Mouse (Mus musculus): ENCODE results near the gene Mcf2l. TPM values are rescaled to one million over a fixed set of nuclear protein-coding genes. Genes with fewer than 3 reads are reported as not detected.

The Mcf2l gene
- total and polyA plus RNA-seq, 3 experiments: 0.49 TPM; not detected in 2

- H3K27me3 ChIP-seq (ENCODE audit: insufficient read depth, low read length): peaks cover 14% of the 10 kb centered on the region; the same call in 1 of the 2 replicates
- DNase-seq (ENCODE audit: low spot score): no peak
- no peak overlapping the region for H3K4me3 ChIP-seq (ENCODE audit: low read depth, low read length)
- no peaks in the 10 kb centered on the region for H3K36me3 ChIP-seq (replicated peaks)
- TF ChIP-seq POLR2AphosphoS5 (IDR thresholded peaks at IDR 0.05; ENCODE audit: insufficient replicate concordance, low read depth, low read length) (no peak), TAL1 (conservative IDR thresholded peaks at IDR 0.05; ENCODE audit: low read depth, low read length) (no peak), CTCF (IDR thresholded peaks at IDR 0.05; ENCODE audit: low read depth, low read length) (no peak)
- no peak for ATAC-seq (ENCODE audit: extremely low read depth, insufficient number of reproducible peaks, low FRiP score, poor library complexity, severe bottlenecking)
- H3K9me3 ChIP-seq (replicated peaks): no peaks in the 10 kb centered on the region
- H3K4me1 ChIP-seq (ENCODE audit: insufficient read depth, low read depth, low read length): no peaks in the 10 kb centered on the region
Observed at GRCm38 (mm10) chr8:12931426-12931825, 57.8 kb downstream of the Mcf2l start.

DNA sequence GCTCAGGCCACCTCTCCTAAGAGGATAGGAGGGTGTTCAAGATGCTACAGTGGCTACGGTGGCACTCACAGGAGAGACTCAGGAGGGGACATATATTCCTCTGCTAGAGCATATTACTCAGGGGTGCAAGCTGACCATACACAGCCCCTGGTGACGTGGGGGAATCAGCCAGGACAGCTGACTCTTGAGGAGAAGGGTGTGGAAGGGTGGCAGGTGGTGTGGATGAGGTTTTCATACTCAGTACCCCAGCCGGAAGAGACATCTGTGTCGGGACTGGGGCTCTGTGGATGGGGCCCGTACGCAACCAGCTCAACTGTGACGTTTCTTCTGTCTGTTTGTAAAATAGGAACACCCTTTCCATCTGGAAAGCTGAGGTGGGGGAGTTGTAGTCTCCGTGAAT, 58.9 kb downstream of the Mcf2l start:
- no peak for DNase-seq (ENCODE audit: low spot score)
- Histone ChIP-seq H3K36me3 (replicated peaks) (no peaks in the 10 kb centered on the region), H3K9me3 (replicated peaks) (no peaks in the 10 kb centered on the region), H3K4me3 (ENCODE audit: low read depth, low read length) (no peak overlapping the region), H3K27me3 (ENCODE audit: insufficient read depth, low read length) (peaks cover 18% of the 10 kb centered on the region; the same call in 1 of the 2 replicates), H3K4me1 (ENCODE audit: insufficient read depth, low read depth, low read length) (peaks cover 2% of the 10 kb centered on the region; the same call in 1 of the 2 replicates)
- TF ChIP-seq TAL1 (conservative IDR thresholded peaks at IDR 0.05; ENCODE audit: low read depth, low read length) (no peak), GATA2 (IDR thresholded peaks at IDR 0.05; ENCODE audit: borderline replicate concordance, low read depth, low read length) (no peak), POLR2AphosphoS5 (IDR thresholded peaks at IDR 0.05; ENCODE audit: insufficient replicate concordance, low read depth, low read length) (no peak), CTCF (IDR thresholded peaks at IDR 0.05; ENCODE audit: low read depth, low read length) (no peak), GATA1 (IDR thresholded peaks at IDR 0.05; ENCODE audit: borderline replicate concordance, low read length) (no peak)
- no peak for ATAC-seq (ENCODE audit: extremely low read depth, insufficient number of reproducible peaks, low FRiP score, poor library complexity, severe bottlenecking)

DNA sequence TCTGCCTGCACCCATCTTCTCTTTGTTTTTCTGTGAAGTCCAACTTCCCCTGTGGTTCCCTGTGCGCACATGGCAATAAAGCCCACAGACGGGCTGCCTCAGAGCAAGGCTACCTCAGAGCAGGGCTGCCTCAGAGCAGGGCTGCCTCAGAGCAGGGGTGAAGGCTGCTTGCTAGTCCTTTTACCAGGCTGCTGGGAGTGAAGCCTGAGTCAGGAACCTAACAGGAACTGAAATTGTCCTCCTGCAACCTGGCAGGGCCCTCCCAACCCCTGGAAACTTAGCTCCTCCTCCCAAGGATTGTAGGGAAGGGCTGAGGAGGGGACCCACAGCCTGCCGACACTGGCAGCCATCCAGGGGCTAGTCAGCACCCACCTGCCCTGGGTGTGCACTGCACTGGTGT, 60.2 kb downstream of the Mcf2l start:
- H3K36me3 ChIP-seq (replicated peaks): no peaks in the 10 kb centered on the region
- ATAC-seq (ENCODE audit: extremely low read depth, insufficient number of reproducible peaks, low FRiP score, poor library complexity, severe bottlenecking) (no peak), DNase-seq (ENCODE audit: low spot score) (no peak)
- no peak overlapping the region for H3K4me3 ChIP-seq (ENCODE audit: low read depth, low read length)
- peaks cover 16% of the 10 kb centered on the region; the same call in 1 of the 2 replicates for H3K27me3 ChIP-seq (ENCODE audit: insufficient read depth, low read length)
- TF ChIP-seq GATA1 (IDR thresholded peaks at IDR 0.05; ENCODE audit: borderline replicate concordance, low read length): no peak
- no peak for TF ChIP-seq GATA2 (IDR thresholded peaks at IDR 0.05; ENCODE audit: borderline replicate concordance, low read depth, low read length)
- TF ChIP-seq TAL1 (conservative IDR thresholded peaks at IDR 0.05; ENCODE audit: low read depth, low read length): no peak
- TF ChIP-seq CTCF (IDR thresholded peaks at IDR 0.05; ENCODE audit: low read depth, low read length): no peak
- TF ChIP-seq POLR2AphosphoS5 (IDR thresholded peaks at IDR 0.05; ENCODE audit: insufficient replicate concordance, low read depth, low read length): no peak
- H3K9me3 ChIP-seq (replicated peaks): no peaks in the 10 kb centered on the region
- peaks cover 2% of the 10 kb centered on the region; the same call in 1 of the 2 replicates for H3K4me1 ChIP-seq (ENCODE audit: insufficient read depth, low read depth, low read length)

GRCm38 (mm10) chr8:12934453-12935043, 60.9 kb downstream of the Mcf2l start:
- H3K4me1 ChIP-seq (ENCODE audit: insufficient read depth, low read depth, low read length): peaks cover 2% of the 10 kb centered on the region; the same call in 1 of the 2 replicates
- ATAC-seq (ENCODE audit: extremely low read depth, insufficient number of reproducible peaks, low FRiP score, poor library complexity, severe bottlenecking): no peak
- H3K4me3 ChIP-seq (ENCODE audit: low read depth, low read length): no peak overlapping the region
- H3K9me3 ChIP-seq (replicated peaks): no peaks in the 10 kb centered on the region
- TF ChIP-seq POLR2AphosphoS5 (IDR thresholded peaks at IDR 0.05; ENCODE audit: insufficient replicate concordance, low read depth, low read length): no peak
- no peak for TF ChIP-seq GATA1 (IDR thresholded peaks at IDR 0.05; ENCODE audit: borderline replicate concordance, low read length)
- TF ChIP-seq GATA2 (IDR thresholded peaks at IDR 0.05; ENCODE audit: borderline replicate concordance, low read depth, low read length): no peak
- no peak for TF ChIP-seq TAL1 (conservative IDR thresholded peaks at IDR 0.05; ENCODE audit: low read depth, low read length)
- TF ChIP-seq CTCF (IDR thresholded peaks at IDR 0.05; ENCODE audit: low read depth, low read length): no peak
- no peak for DNase-seq (ENCODE audit: low spot score)
- peaks cover 16% of the 10 kb centered on the region; the same call in 1 of the 2 replicates for H3K27me3 ChIP-seq (ENCODE audit: insufficient read depth, low read length)
- no peaks in the 10 kb centered on the region for H3K36me3 ChIP-seq (replicated peaks)

- TF ChIP-seq GATA2 (IDR thresholded peaks at IDR 0.05; ENCODE audit: borderline replicate concordance, low read depth, low read length) (no peak), POLR2AphosphoS5 (IDR thresholded peaks at IDR 0.05; ENCODE audit: insufficient replicate concordance, low read depth, low read length) (no peak), TAL1 (conservative IDR thresholded peaks at IDR 0.05; ENCODE audit: low read depth, low read length) (no peak), CTCF (IDR thresholded peaks at IDR 0.05; ENCODE audit: low read depth, low read length) (no peak), GATA1 (IDR thresholded peaks at IDR 0.05; ENCODE audit: borderline replicate concordance, low read length) (no peak)
- H3K4me1 ChIP-seq (ENCODE audit: insufficient read depth, low read depth, low read length): peaks cover 2% of the 10 kb centered on the region; the same call in 1 of the 2 replicates
- DNase-seq (ENCODE audit: low spot score): no peak
- H3K36me3 ChIP-seq (replicated peaks): no peaks in the 10 kb centered on the region
- H3K9me3 ChIP-seq (replicated peaks): no peaks in the 10 kb centered on the region
- no peak for ATAC-seq (ENCODE audit: extremely low read depth, insufficient number of reproducible peaks, low FRiP score, poor library complexity, severe bottlenecking)
- peaks cover 6% of the 10 kb centered on the region; the same call in 1 of the 2 replicates for H3K27me3 ChIP-seq (ENCODE audit: insufficient read depth, low read length)
- H3K4me3 ChIP-seq (ENCODE audit: low read depth, low read length): no peak overlapping the region
Observed at GRCm38 (mm10) chr8:12940549-12940948, 66.9 kb downstream of the Mcf2l start.

DNA sequence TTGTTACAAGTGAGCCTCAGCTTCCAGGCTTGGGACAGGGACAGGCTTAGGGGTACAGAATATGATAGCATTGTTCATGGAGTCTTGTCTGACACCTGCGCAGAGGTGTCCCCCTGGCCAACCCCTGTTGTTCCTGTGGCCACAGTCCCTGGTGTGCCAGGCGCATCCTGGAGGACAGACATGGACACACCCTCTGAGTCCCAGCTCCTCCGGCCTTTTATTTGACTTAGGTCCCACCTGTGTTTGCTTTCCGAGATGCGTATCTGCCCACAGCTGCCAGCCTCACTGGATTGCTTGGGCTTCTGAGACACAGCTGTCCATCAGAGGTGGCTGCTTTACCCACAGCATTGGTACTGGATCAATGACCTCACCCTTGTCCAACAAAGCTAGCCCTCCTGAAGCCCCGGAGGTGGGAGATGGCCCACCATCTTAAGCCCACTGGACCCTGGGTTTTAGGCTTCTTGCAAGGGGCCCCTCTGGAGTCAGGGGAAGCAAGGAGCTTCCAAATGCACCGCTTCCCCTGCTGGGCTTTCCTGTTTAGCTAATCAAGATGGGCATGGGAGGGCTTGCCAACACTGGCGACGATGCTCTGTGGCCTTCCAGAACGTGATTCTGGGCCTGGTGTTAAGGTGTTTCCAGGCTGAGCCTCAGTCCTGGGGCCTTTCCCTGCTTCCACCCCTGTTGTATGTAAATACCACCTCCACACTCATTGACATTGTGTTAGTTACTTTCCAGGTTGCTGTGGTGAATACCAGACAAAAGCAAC, 67.7 kb downstream of the Mcf2l start:
- H3K27me3 ChIP-seq (ENCODE audit: insufficient read depth, low read length): peaks cover 6% of the 10 kb centered on the region; the same call in 1 of the 2 replicates
- DNase-seq (ENCODE audit: low spot score) (no peak), ATAC-seq (ENCODE audit: extremely low read depth, insufficient number of reproducible peaks, low FRiP score, poor library complexity, severe bottlenecking) (no peak)
- no peak overlapping the region for H3K4me3 ChIP-seq (ENCODE audit: low read depth, low read length)
- H3K4me1 ChIP-seq (ENCODE audit: insufficient read depth, low read depth, low read length): peaks cover 2% of the 10 kb centered on the region; the same call in 1 of the 2 replicates
- H3K36me3 ChIP-seq (replicated peaks): no peaks in the 10 kb centered on the region
- no peaks in the 10 kb centered on the region for H3K9me3 ChIP-seq (replicated peaks)
- no peak for TF ChIP-seq CTCF (IDR thresholded peaks at IDR 0.05; ENCODE audit: low read depth, low read length)
- no peak for TF ChIP-seq GATA2 (IDR thresholded peaks at IDR 0.05; ENCODE audit: borderline replicate concordance, low read depth, low read length)
- TF ChIP-seq GATA1 (IDR thresholded peaks at IDR 0.05; ENCODE audit: borderline replicate concordance, low read length): no peak
- TF ChIP-seq TAL1 (conservative IDR thresholded peaks at IDR 0.05; ENCODE audit: low read depth, low read length): no peak
- TF ChIP-seq POLR2AphosphoS5 (IDR thresholded peaks at IDR 0.05; ENCODE audit: insufficient replicate concordance, low read depth, low read length): no peak

Data from G1E (cell line).